Mouse (Mus musculus) heart, embryonic 12.5 days (tissue): Measurements from ENCODE around the gene Wsb1. TPM values are rescaled to one million over a fixed set of nuclear protein-coding genes. Genes with fewer than 3 reads are reported as not detected.
A peak's percentile ranks its signal among the peaks of the same experiment; 100 is the strongest.

ENCODE experiments used
- ATAC-seq: fragments of 200-750 bp; cut with Nextera tagmentation; 2 replicates; pipeline ENCODE4 v1.8.0; 2017; ENCODE audit warnings: moderate TSS enrichment, moderate library complexity; ENCODE audit not compliant: insufficient number of reproducible peaks, low FRiP score
- H3K27ac ChIP-seq: fragments of 300-500 bp; sonication (generic); 2 replicates; pipeline ENCODE4 v1.5.1; 2016; ENCODE audit warnings: mild to moderate bottlenecking, moderate library complexity; ENCODE audit not compliant: poor library complexity, severe bottlenecking
- H3K27me3 ChIP-seq: fragments of 300-500 bp; sonication (generic); replicated peaks from 2 replicates; pipeline ENCODE4 v1.6.1; 2016; ENCODE audit warnings: mild to moderate bottlenecking, moderate library complexity
- H3K36me3 ChIP-seq: fragments of 300-500 bp; sonication (generic); 2 replicates; pipeline ENCODE4 v1.6.1; 2016; ENCODE audit warnings: mild to moderate bottlenecking, moderate library complexity
- H3K4me1 ChIP-seq: fragments of 300-500 bp; sonication (generic); replicated peaks from 2 replicates; pipeline ENCODE4 v1.6.1; 2016; ENCODE audit warnings: mild to moderate bottlenecking
- H3K4me2 ChIP-seq: fragments of 300-500 bp; sonication (generic); 2 replicates; pipeline ENCODE4 v1.6.1; 2016; ENCODE audit warnings: mild to moderate bottlenecking, moderate library complexity
- H3K4me3 ChIP-seq: fragments of 300-500 bp; sonication (generic); 2 replicates; pipeline ENCODE4 v1.5.1; 2016; ENCODE audit warnings: mild to moderate bottlenecking
- H3K9ac ChIP-seq: fragments of 300-500 bp; sonication (generic); 2 replicates; pipeline ENCODE4 v1.6.1; 2016; ENCODE audit warnings: mild to moderate bottlenecking, moderate library complexity
- H3K9me3 ChIP-seq: fragments of 300-500 bp; sonication (generic); replicated peaks from 2 replicates; pipeline ENCODE4 v1.6.1; 2016; ENCODE audit warnings: mild to moderate bottlenecking, moderate library complexity
- WGBS: fragments of 180-500 bp; shearing (Covaris S2); methylation state at CpG from one replicate; pipeline ENCODE4 v1.1.7; 2016; 5-methylcytosine and 5-hydroxymethylcytosine counted together
- polyA plus RNA-seq: library from polyadenylated mRNA; unstranded; fragments of >200 nt; fragmentation: Nextera tagmentation; extraction: Ambion mirVana; gene quantifications from 2 replicates; pipeline ENCODE4 v1.2.1, GENCODE M21; 2016

Gene Wsb1
- polyA plus RNA-seq, 1 experiment from 2014 or later, result 233 TPM

GRCm38 (mm10) chr11:79288913-79289640 is 34.6 kb upstream of the Wsb1 start:
- Histone ChIP-seq H3K4me2 (no peak overlapping the region), H3K4me1 (peaks cover 38% of the 10 kb centered on the region), H3K9me3 (peaks cover 6% of the 10 kb centered on the region; the same call in 1 of the 2 replicates), H3K27me3 (no peaks in the 10 kb centered on the region), H3K27ac (peak overlapping the region; percentile 7; the same call in 1 of the 2 replicates), H3K9ac (no peak overlapping the region), H3K4me3 (no peak overlapping the region), H3K36me3 (no peaks in the 10 kb centered on the region)
- 49% methylated on average over 5 of the region's 5 CpGs for WGBS
- ATAC-seq, result no peak

DNA sequence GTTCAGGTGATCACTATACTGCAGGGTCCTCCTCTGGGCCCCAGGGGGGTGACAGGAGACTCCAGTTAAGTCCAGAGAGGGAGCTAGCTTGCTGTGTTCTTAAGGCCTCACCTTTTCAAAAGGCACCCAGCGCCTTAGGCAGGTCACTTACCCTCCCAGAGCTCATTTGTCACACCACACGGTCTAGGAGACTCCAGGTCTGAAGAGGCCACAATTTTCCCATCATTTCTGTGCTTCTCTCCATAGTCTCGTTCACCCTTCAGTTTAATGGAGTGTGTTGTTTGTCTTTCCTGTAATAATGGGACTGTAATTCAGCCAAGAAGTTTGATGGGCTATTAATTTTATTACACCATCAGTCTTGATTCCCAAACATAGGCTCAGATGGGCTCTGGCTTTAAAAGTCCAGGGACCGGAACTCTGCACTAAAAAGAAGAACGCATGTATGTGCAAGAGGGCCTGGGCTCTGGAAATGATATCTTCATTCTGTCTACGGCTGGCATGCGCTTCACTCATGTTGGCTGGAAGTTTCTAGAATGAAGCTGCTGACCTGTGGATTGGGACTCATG is 33.9 kb upstream of the Wsb1 start:
- Histone ChIP-seq H3K4me2 (no peak overlapping the region), H3K4me3 (no peak overlapping the region), H3K27ac (peak overlapping the region; percentile 7; the same call in 1 of the 2 replicates), H3K27me3 (no peaks in the 10 kb centered on the region), H3K4me1 (peaks cover 38% of the 10 kb centered on the region), H3K9ac (no peak overlapping the region), H3K36me3 (no peaks in the 10 kb centered on the region), H3K9me3 (peaks cover 9% of the 10 kb centered on the region; the same call in 1 of the 2 replicates)
- no peak for ATAC-seq
- WGBS, result 76% methylated on average over 7 of the region's 7 CpGs

GRCm38 (mm10) chr11:79287447-79287846 is 33.0 kb upstream of the Wsb1 start:
- Histone ChIP-seq H3K27me3 (no peaks in the 10 kb centered on the region), H3K4me3 (no peak overlapping the region), H3K36me3 (no peaks in the 10 kb centered on the region), H3K27ac (no peak overlapping the region), H3K9ac (no peak overlapping the region), H3K9me3 (peaks cover 9% of the 10 kb centered on the region; the same call in 1 of the 2 replicates), H3K4me2 (no peak overlapping the region), H3K4me1 (peaks cover 38% of the 10 kb centered on the region)
- whole genome bisulfite sequencing, result 66% methylated on average over 6 of the region's 6 CpGs
- 0 out of 2 replicates have a peak, but pooled peaks have one; percentile 9 for ATAC-seq

DNA sequence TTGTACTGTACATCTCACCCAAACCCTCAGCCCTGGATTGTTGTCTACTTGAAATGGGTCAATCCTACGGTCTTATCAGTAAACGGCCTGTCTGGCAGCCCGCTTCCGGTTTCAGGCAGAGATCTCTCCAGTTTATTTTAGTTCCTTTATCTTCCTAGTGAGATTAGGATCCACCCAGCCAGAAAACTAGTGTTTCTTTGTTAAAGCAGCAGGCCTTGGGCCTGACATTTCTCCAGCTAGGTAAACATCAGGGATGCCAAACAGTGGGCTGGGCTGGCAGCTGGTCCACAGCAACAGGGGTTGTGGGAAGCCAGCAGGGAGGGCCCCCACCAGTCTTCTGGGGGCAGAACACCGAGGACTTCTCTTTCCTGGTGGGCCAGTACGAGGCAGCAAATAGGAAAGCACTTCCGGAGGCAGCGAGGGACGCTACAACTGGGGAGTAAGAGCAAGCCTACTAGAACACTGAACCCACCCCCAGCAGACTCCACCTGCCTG is 31.9 kb upstream of the Wsb1 start:
- H3K36me3 ChIP-seq, result no peaks in the 10 kb centered on the region
- H3K4me2 ChIP-seq, result no peak overlapping the region
- H3K27ac ChIP-seq, result 0 out of 2 replicates have a peak overlapping the region, but pooled peaks have one; percentile 7
- H3K9me3 ChIP-seq, result peaks cover 9% of the 10 kb centered on the region; the same call in 1 of the 2 replicates
- 25% methylated on average over 9 of the region's 9 CpGs for WGBS
- no peaks in the 10 kb centered on the region for H3K27me3 ChIP-seq
- H3K4me3 ChIP-seq, result no peak overlapping the region
- H3K9ac ChIP-seq, result no peak overlapping the region
- H3K4me1 ChIP-seq, result peaks cover 41% of the 10 kb centered on the region
- ATAC-seq, result no peak

DNA sequence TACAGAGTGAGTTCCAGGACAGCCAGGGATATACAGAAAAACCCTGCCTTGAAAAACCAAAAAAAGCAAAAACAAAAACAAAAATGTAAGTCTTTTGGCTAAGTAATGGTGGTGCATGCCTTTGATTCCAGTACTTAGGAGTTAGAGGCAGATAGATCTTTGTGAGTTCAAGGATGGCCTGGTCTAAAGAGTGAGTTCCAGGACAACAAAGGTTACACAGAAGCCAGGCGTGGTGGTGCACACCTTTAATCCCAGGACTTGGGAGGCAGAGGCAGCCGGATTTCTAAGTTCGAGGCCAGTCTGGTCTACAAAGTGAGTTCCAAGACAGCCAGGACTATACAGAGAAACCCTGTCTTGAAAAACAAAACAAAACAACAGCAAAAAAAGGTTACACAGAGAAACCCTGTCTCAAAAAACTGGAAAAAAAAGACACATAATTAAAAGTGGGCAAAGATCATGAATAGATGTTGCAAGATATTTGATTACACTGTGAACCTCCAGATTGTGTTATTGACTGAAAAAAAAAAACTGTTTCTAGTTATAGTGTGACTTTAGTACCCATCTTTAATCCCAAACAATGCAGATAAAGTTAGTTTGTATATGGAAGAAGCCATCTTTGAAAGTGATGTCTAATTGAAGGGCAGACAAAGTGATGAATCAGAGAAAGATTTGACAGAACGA is 29.0 kb upstream of the Wsb1 start:
- no peaks in the 10 kb centered on the region for H3K36me3 ChIP-seq
- H3K9me3 ChIP-seq, result peaks cover 9% of the 10 kb centered on the region
- 83% methylated on average over 4 of the region's 4 CpGs for WGBS
- H3K4me3 ChIP-seq, result no peak overlapping the region
- H3K4me2 ChIP-seq, result no peak overlapping the region
- no peaks in the 10 kb centered on the region for H3K27me3 ChIP-seq
- H3K4me1 ChIP-seq, result peaks cover 33% of the 10 kb centered on the region
- H3K9ac ChIP-seq, result no peak overlapping the region
- ATAC-seq, result no peak
- no peak overlapping the region for H3K27ac ChIP-seq

DNA sequence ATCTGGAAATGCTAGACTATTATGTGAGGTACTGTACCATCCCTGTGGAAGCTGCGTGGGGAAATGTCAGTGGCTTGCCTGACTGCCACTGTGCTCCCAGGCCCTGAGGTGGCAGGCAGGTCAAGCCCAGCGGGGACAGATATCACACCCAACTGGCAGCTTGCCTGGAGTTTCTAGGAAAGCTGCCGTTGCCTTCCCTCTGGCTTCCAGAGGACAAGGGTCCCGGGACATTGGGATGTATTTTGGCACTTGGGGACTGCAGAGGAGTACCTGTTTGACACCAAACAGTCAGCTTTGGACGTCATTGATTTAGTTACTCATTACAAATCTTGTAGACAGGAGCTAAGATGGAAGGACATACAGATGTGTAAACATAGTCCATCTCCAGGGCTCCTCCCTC is 26.9 kb upstream of the Wsb1 start:
- WGBS, result 29% methylated on average over 5 of the region's 5 CpGs
- no peak for ATAC-seq
- no peaks in the 10 kb centered on the region for H3K27me3 ChIP-seq
- H3K9ac ChIP-seq, result no peak overlapping the region
- 0 out of 2 replicates have a peak overlapping the region, but pooled peaks have one; percentile 25 for H3K27ac ChIP-seq
- H3K4me3 ChIP-seq, result no peak overlapping the region
- H3K9me3 ChIP-seq, result peaks cover 9% of the 10 kb centered on the region
- H3K36me3 ChIP-seq, result no peaks in the 10 kb centered on the region
- no peak overlapping the region for H3K4me2 ChIP-seq
- peaks cover 19% of the 10 kb centered on the region for H3K4me1 ChIP-seq

DNA sequence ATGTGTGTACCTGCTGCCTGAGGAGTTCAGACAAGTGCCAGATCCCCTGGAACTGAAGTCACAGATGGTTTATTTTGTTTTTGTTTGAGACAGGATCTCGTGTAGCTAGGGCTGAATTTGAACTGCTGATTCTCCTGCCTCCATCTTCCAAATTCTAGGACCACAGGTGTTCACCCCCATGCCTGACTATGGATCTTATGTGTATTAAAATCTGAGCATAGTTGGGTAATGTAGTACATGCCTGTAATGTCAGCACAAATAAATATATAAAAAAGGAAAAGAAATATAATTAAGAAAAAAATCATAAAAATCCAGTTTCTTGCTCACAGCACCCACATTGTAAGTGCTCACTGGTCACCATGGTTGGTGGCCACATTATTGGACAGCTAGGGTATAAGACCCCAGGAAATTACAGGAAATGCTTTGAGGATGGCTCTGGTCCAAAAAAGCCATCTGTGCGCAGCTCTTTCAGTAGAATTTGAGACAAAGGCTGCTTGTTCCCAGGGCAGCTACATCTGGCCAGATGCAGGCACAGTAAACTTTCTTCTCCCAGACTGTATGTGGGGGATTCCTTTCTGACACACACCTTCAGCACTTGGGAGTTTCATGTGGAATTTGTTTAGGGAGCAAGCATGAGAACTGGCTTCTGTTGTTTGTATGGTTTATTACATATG is 25.4 kb upstream of the Wsb1 start:
- Histone ChIP-seq H3K27me3 (no peaks in the 10 kb centered on the region), H3K4me1 (peaks cover 13% of the 10 kb centered on the region), H3K36me3 (no peaks in the 10 kb centered on the region), H3K9me3 (peaks cover 9% of the 10 kb centered on the region), H3K4me3 (no peak overlapping the region), H3K4me2 (no peak overlapping the region), H3K27ac (peak overlapping the region; percentile 13), H3K9ac (no peak overlapping the region)
- 41% methylated on average over 2 of the region's 2 CpGs for WGBS
- ATAC-seq, result no peak

- H3K27me3 ChIP-seq, result no peaks in the 10 kb centered on the region
- H3K4me2 ChIP-seq, result no peak overlapping the region
- no peak overlapping the region for H3K27ac ChIP-seq
- no peak overlapping the region for H3K9ac ChIP-seq
- 50% methylated on average over 4 of the region's 4 CpGs for WGBS
- H3K4me1 ChIP-seq, result peaks cover 3% of the 10 kb centered on the region; the same call in 1 of the 2 replicates
- no peaks in the 10 kb centered on the region for H3K36me3 ChIP-seq
- H3K4me3 ChIP-seq, result no peak overlapping the region
- H3K9me3 ChIP-seq, result no peaks in the 10 kb centered on the region; the same call in 1 of the 2 replicates
- no peak for ATAC-seq
Observed at GRCm38 (mm10) chr11:79273757-79274156, 19.3 kb upstream of the Wsb1 start.

DNA sequence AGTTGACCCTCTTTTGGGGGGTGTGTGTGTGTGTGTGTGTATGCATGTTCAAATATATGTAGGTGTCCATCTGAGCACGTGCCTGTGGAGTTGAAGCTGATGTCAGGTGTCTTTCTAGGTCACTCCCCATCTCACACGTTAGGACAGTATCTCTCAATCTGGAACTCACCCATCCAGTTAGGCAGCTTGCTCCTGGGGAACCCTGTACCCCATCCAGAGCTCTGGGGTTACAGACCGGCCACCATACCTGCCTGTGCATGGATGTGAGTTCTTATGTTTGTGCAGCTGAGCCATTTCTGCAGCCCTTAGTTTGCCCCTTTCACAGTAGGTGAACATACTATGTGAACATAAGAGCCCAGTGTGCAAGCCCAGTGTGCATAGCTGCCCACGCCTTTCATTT is 18.6 kb upstream of the Wsb1 start:
- no peak overlapping the region for H3K4me2 ChIP-seq
- 69% methylated on average over 4 of the region's 4 CpGs for WGBS
- no peaks in the 10 kb centered on the region for H3K9me3 ChIP-seq
- no peaks in the 10 kb centered on the region for H3K4me1 ChIP-seq
- no peak overlapping the region for H3K4me3 ChIP-seq
- no peak for ATAC-seq
- H3K9ac ChIP-seq, result no peak overlapping the region
- H3K27ac ChIP-seq, result no peak overlapping the region
- H3K27me3 ChIP-seq, result no peaks in the 10 kb centered on the region
- no peaks in the 10 kb centered on the region for H3K36me3 ChIP-seq

DNA sequence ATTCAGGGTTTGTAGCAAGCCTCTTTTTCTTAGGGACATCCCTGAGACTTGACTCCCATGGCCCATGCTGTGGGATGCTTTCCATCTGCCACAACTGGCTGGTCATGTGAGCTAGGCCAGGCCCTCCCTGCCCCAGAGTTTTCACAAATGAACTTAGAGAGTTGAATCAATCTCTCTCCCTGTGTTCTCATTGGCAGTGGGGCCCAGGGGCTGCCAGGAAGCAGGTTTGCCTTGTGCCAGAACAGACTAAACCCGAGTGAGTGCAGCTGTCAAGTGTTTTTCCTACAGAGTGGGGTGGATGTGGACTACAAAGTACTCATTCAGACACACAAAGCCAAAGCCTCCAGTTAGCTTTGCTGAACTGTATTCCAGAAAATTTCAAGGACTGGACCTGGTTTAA is 12.7 kb upstream of the Wsb1 start:
- peaks cover 6% of the 10 kb centered on the region for H3K4me1 ChIP-seq
- 18% methylated on average over 1 of the region's 1 CpGs for WGBS
- no peak overlapping the region for H3K4me2 ChIP-seq
- no peak overlapping the region for H3K9ac ChIP-seq
- peak; percentile 22; the same call in 1 of the 2 replicates for ATAC-seq
- H3K4me3 ChIP-seq, result no peak overlapping the region
- H3K36me3 ChIP-seq, result no peaks in the 10 kb centered on the region
- H3K9me3 ChIP-seq, result no peaks in the 10 kb centered on the region
- no peaks in the 10 kb centered on the region for H3K27me3 ChIP-seq
- 0 out of 2 replicates have a peak overlapping the region, but pooled peaks have one; percentile 7 for H3K27ac ChIP-seq
